Mouse (Mus musculus) G1E-ER4 (cell line): ENCODE data around the gene Spag6l. TPM values are rescaled to one million over a fixed set of nuclear protein-coding genes. Genes with fewer than 3 reads are reported as not detected.

Experiments used
- GATA1 ChIP-seq: IDR thresholded peaks from one replicate; pipeline ENCODE4 v1.8.0; 2012; ENCODE audit warnings: low read length, inconsistent platforms
- polyA plus RNA-seq: library from polyadenylated mRNA; stranded (reverse); fragments of >175 nt; gene quantifications from 2 replicates; pipeline ENCODE4 v1.2.3, GENCODE M21; 2012

Spag6l gene
- polyA plus RNA-seq, 1 experiment = not detected

DNA sequence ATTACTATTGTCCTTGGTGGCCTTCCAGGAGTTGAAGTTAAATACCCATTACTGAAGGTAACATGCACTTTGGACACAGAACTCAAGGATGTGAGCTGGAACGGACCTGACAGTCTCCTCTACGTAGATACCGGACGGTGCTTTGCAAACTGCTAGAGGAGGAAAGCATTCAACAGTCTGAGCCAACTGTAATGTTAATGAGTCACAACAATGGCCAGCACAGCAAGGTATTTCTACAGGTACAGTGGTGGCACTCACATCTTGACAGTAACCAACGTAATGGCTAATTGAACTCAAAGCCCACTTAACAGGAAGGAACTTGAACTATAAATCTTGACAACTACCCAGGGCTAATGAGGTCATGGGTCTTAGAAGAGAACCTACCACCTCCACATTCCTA is 3.8 kb downstream of the Spag6l start:
- TF ChIP-seq GATA1 = no peak

DNA sequence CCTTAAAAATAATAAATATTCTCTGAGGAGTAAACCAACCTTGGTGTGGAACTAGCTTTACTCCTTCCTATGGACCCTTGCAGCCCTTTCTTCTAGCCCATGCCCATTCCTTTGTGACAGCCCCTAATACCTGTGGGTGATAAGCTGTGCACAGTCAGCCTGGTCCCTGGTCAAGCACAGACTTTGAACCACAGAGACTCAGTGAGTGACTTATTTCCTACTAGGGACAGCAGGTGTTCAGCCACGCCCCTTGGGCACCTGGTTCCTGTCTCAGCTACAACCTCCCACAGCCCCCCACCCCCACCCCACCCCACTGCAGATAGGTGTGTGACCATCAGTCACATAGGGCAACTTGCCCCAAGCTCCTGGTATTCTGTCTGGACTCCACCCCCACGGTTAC is 22.9 kb downstream of the Spag6l start:
- TF ChIP-seq GATA1 = no peak

Other genes with a start within 250 kb of the Spag6l start
- not detected in 2 replicates for gene Fgd4, start 228.9 kb downstream of the Spag6l start, polyA plus RNA-seq
- gene Olfr19, start 153.1 kb downstream of the Spag6l start, polyA plus RNA-seq = not detected in 2 replicates
- not detected in 2 replicates for gene Igll1, start 34.5 kb upstream of the Spag6l start, polyA plus RNA-seq
- 29.8 and 39.2 TPM in 2 replicates for gene Top3b, start 41.3 kb upstream of the Spag6l start, polyA plus RNA-seq
- 0.93 TPM in 1 of 2 replicates, not detected in the other for gene Vpreb1, start 41.4 kb upstream of the Spag6l start, polyA plus RNA-seq
- gene Ppm1f, start 67.0 kb upstream of the Spag6l start, polyA plus RNA-seq = 6.0 and 8.9 TPM in 2 replicates
- gene Mapk1, start 153.9 kb upstream of the Spag6l start, polyA plus RNA-seq = 54.4 and 71.1 TPM in 2 replicates
- 0.09 TPM in 1 of 2 replicates, not detected in the other for gene Ypel1, start 240.2 kb upstream of the Spag6l start, polyA plus RNA-seq